Mouse (Mus musculus) ovary, adult 10 weeks (tissue): Measurements from ENCODE around the gene Lrp10. TPM values are rescaled to one million over a fixed set of nuclear protein-coding genes. Genes with fewer than 3 reads are reported as not detected.

ENCODE experiments used
- polyA plus RNA-seq: library from polyadenylated mRNA; stranded (reverse); fragments of 350-450 nt; fragmentation: Illumina TruSeq; extraction: RNeasy Lipid Tissue Mini Kit (QIAGEN cat#74804); gene quantifications from one replicate; pipeline ENCODE4 v1.2.3, GENCODE M21; 2014

Lrp10 gene
- 2.9 TPM for polyA plus RNA-seq

GRCm38 (mm10) chr14:54463959-54464292 lies at the start of gene Lrp10:
Gene Lrp10 (plus strand): TSS chr14:54464137.

DNA sequence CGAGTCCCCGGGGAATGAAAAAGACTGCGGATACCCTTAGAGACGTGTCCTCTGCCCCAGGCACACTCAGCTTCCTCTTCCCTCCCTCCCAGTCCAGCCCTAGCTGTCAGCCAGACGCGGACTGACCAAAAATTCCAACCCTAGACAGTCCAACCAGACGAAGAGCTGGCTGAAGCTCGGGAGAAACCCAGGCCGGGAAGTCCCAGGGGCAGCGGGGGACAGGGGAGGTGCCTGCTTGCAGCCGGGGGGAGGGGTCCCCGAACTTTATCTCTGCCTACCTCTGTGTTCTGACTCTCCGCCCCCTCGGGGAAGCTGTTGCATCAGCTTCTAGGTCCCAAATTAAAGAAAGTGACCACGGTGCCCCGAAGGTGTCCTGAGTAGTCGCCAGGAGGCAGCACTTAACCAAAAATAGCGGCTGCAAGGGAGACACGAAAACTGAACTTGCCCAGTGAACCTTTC lies 46.3 kb upstream of the Lrp10 start, which contains the start of gene Slc7a7:
Slc7a7 (minus strand) TSS at position 158 of the 459 bp plus-strand sequence.

DNA sequence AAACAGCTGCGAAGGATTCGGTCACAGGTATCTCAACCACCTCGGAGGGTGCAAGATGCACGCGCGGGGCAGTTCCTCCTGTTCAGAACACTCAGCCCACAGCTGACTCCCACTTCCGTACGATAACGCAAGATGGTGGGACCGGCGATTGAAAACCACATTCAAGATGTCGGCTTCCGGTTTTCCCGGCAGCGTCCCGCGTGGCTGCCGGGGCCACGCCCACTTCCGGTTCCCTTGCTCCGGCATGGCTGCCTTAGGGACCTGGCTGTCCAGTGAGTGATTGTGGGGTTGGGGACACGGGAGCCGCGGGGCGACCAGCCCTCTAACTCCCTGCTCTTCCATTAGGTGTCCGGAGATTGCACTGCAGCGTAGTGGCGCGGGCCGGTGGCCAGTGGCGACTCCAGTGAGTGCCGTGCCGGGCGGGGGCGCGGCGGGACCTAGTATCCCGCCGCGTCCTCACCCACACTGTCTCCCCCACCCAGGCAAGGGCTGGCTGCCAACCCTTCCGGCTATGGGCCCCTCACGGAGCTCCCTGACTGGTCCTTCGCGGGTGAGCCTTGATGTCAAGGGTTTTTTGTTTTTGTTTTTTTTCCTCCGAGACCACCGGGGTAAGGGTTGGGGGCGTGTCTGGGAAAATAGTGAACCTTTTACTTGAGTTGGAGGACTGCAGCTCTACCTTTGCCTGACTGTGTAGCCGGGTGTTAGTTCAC lies 37.1 kb upstream of the Lrp10 start, which contains the start of gene Mrpl52:
Mrpl52 (plus strand) TSS at position 221 of the 710 bp plus-strand sequence.

GRCm38 (mm10) chr14:54431334-54432077 lies 32.4 kb upstream of the Lrp10 start, which contains the start of gene Mmp14:
Gene Mmp14 (plus strand): TSS chr14:54431612.

GRCm38 (mm10) chr14:54475941-54476844 lies 12.3 kb downstream of the Lrp10 start, which contains the start of gene Rem2:
Gene Rem2 (plus strand): TSS chr14:54476100.

Other genes with a start within 250 kb of the Lrp10 start
- 4.0 TPM for gene Dad1, start 210.0 kb upstream of the Lrp10 start, polyA plus RNA-seq
- 36.1 TPM for gene Abhd4, start 209.9 kb upstream of the Lrp10 start, polyA plus RNA-seq
- not detected for gene Olfr49, start 179.2 kb upstream of the Lrp10 start, polyA plus RNA-seq
- gene Oxa1l, start 103.3 kb upstream of the Lrp10 start, polyA plus RNA-seq, result 13.9 TPM
- gene Slc7a7, start 46.4 kb upstream of the Lrp10 start, polyA plus RNA-seq, result 2.0 TPM
- gene Mrpl52, start 37.2 kb upstream of the Lrp10 start, polyA plus RNA-seq, result 61.6 TPM
- 72.2 TPM for gene Mmp14, start 32.5 kb upstream of the Lrp10 start, polyA plus RNA-seq
- 0.31 TPM for gene Rem2, start 12.0 kb downstream of the Lrp10 start, polyA plus RNA-seq
- 64.1 TPM for gene Prmt5, start 53.4 kb downstream of the Lrp10 start, polyA plus RNA-seq
- gene Haus4, start 90.5 kb downstream of the Lrp10 start, polyA plus RNA-seq, result 6.2 TPM
- gene Ajuba, start 113.4 kb downstream of the Lrp10 start, polyA plus RNA-seq, result 10.9 TPM
- gene 4931414P19Rik, start 141.9 kb downstream of the Lrp10 start, polyA plus RNA-seq, result 2.5 TPM
- gene Psmb5, start 153.9 kb downstream of the Lrp10 start, polyA plus RNA-seq, result 1.7 TPM
- gene Psmb11, start 157.3 kb downstream of the Lrp10 start, polyA plus RNA-seq, result not detected
- gene Gm17606, start 176.8 kb downstream of the Lrp10 start, polyA plus RNA-seq, result not detected
- gene Cdh24, start 177.2 kb downstream of the Lrp10 start, polyA plus RNA-seq, result 0.11 TPM
- gene 1700123O20Rik, start 222.1 kb downstream of the Lrp10 start, polyA plus RNA-seq, result 20.2 TPM
- 155 TPM for gene Acin1, start 222.8 kb downstream of the Lrp10 start, polyA plus RNA-seq
- gene Gm29776, start 234.7 kb downstream of the Lrp10 start, polyA plus RNA-seq, result not detected
- not detected for gene Cebpe, start 248.0 kb downstream of the Lrp10 start, polyA plus RNA-seq